Mouse (Mus musculus): ENCODE measurements at regions not wholly inside any gene's neighbourhood (a gene's known extent, or its start where the extent isn't known, plus 50 kb on each side); places are given as distances from the start of the nearest gene placed in this dataset. TPM values are rescaled to one million over a fixed set of nuclear protein-coding genes. Genes with fewer than 3 reads are reported as not detected.

GRCm38 (mm10) chr2:16914633-16915032 is 558.5 kb downstream of the Plxdc2 start:
- ATAC-seq (ENCODE audit: insufficient number of reproducible peaks, insufficient read depth, low FRiP score, low TSS enrichment): no peak
- Histone ChIP-seq H3K9ac (no peak overlapping the region), H3K36me3 (no peaks in the 10 kb centered on the region), H3K9me3 (no peaks in the 10 kb centered on the region), H3K27ac (no peak overlapping the region), H3K4me3 (no peak overlapping the region), H3K4me2 (replicated peaks) (no peak overlapping the region), H3K4me1 (no peaks in the 10 kb centered on the region), H3K27me3 (no peaks in the 10 kb centered on the region)
- WGBS: 22% methylated on average over 2 of the region's 2 CpGs

- H3K9me3 ChIP-seq: no peaks in the 10 kb centered on the region
- 85% methylated on average over 3 of the region's 3 CpGs for WGBS
- no peak for ATAC-seq (ENCODE audit: insufficient number of reproducible peaks, insufficient read depth, low FRiP score, low TSS enrichment)
- H3K36me3 ChIP-seq: no peaks in the 10 kb centered on the region
- no peak overlapping the region for H3K27ac ChIP-seq
- H3K27me3 ChIP-seq: no peaks in the 10 kb centered on the region
- no peak overlapping the region for H3K9ac ChIP-seq
- no peaks in the 10 kb centered on the region for H3K4me1 ChIP-seq
- no peak overlapping the region for H3K4me2 ChIP-seq (replicated peaks)
- H3K4me3 ChIP-seq: no peak overlapping the region
These were observed 573.9 kb downstream of the Plxdc2 start for GRCm38 (mm10) chr2:16929974-16930373.

GRCm38 (mm10) chr2:16959432-16959831 is 603.3 kb downstream of the Plxdc2 start:
- no peaks in the 10 kb centered on the region for H3K36me3 ChIP-seq
- H3K4me1 ChIP-seq: no peaks in the 10 kb centered on the region
- no peak overlapping the region for H3K4me2 ChIP-seq (replicated peaks)
- H3K4me3 ChIP-seq: no peak overlapping the region
- no peak overlapping the region for H3K27ac ChIP-seq
- H3K9me3 ChIP-seq: no peaks in the 10 kb centered on the region
- H3K9ac ChIP-seq: no peak overlapping the region
- no peaks in the 10 kb centered on the region for H3K27me3 ChIP-seq
- ATAC-seq (ENCODE audit: insufficient number of reproducible peaks, insufficient read depth, low FRiP score, low TSS enrichment): no peak
- WGBS: 85% methylated on average over 3 of the region's 3 CpGs

- Histone ChIP-seq H3K9ac (no peak overlapping the region), H3K4me1 (no peaks in the 10 kb centered on the region), H3K27me3 (no peaks in the 10 kb centered on the region), H3K4me2 (replicated peaks) (no peak overlapping the region), H3K27ac (no peak overlapping the region), H3K36me3 (no peaks in the 10 kb centered on the region), H3K9me3 (no peaks in the 10 kb centered on the region), H3K4me3 (no peak overlapping the region)
- ATAC-seq (ENCODE audit: insufficient number of reproducible peaks, insufficient read depth, low FRiP score, low TSS enrichment): no peak
- 31% methylated on average over 4 of the region's 4 CpGs for WGBS
These were observed 621.3 kb downstream of the Plxdc2 start for GRCm38 (mm10) chr2:16977380-16977779.

GRCm38 (mm10) chr2:16982823-16983222 is 626.7 kb downstream of the Plxdc2 start:
- no peaks in the 10 kb centered on the region for H3K9me3 ChIP-seq
- ATAC-seq (ENCODE audit: insufficient number of reproducible peaks, insufficient read depth, low FRiP score, low TSS enrichment): no peak
- H3K9ac ChIP-seq: no peak overlapping the region
- H3K4me2 ChIP-seq (replicated peaks): no peak overlapping the region
- H3K4me1 ChIP-seq: no peaks in the 10 kb centered on the region
- no peak overlapping the region for H3K4me3 ChIP-seq
- H3K36me3 ChIP-seq: no peaks in the 10 kb centered on the region
- no peak overlapping the region for H3K27ac ChIP-seq
- WGBS: 81% methylated on average over 1 of the region's 1 CpGs
- H3K27me3 ChIP-seq: no peaks in the 10 kb centered on the region

- no peak overlapping the region for H3K4me2 ChIP-seq (replicated peaks)
- no peak overlapping the region for H3K4me3 ChIP-seq
- 94% methylated on average over 5 of the region's 5 CpGs for WGBS
- no peak overlapping the region for H3K9ac ChIP-seq
- H3K9me3 ChIP-seq: no peaks in the 10 kb centered on the region
- H3K36me3 ChIP-seq: no peaks in the 10 kb centered on the region
- H3K27ac ChIP-seq: no peak overlapping the region
- H3K27me3 ChIP-seq: no peaks in the 10 kb centered on the region
- H3K4me1 ChIP-seq: no peaks in the 10 kb centered on the region
- ATAC-seq (ENCODE audit: insufficient number of reproducible peaks, insufficient read depth, low FRiP score, low TSS enrichment): no peak
These were observed 627.6 kb downstream of the Plxdc2 start for GRCm38 (mm10) chr2:16983583-16984221.

Small RNAs in the stretch of these regions (microRNA-seq; reads per million reads assigned to microRNA genes)
- not detected for gene Gm24933

All from embryonic facial prominence, embryonic 12.5 days (tissue).